Mouse (Mus musculus) adrenal gland, postnatal 4 days (tissue): ENCODE results near the gene 4930568D16Rik. TPM values are rescaled to one million over a fixed set of nuclear protein-coding genes. Genes with fewer than 3 reads are reported as not detected.

Experiments
- DNase-seq, 2 experiments: peaks; one replicate each; pipeline ENCODE4 v3.0.0; 2021 to 2022; ENCODE audit warnings: low spot score in 2 of 2, mixed read lengths in 2 of 2
- total RNA-seq, 2 experiments: library from RNA; stranded (reverse); gene quantifications; 2 replicates each; pipeline ENCODE4 v1.2.3; 2021

Gene 4930568D16Rik
- total RNA-seq, 2 experiments from 2014 or later, result not detected

DNA sequence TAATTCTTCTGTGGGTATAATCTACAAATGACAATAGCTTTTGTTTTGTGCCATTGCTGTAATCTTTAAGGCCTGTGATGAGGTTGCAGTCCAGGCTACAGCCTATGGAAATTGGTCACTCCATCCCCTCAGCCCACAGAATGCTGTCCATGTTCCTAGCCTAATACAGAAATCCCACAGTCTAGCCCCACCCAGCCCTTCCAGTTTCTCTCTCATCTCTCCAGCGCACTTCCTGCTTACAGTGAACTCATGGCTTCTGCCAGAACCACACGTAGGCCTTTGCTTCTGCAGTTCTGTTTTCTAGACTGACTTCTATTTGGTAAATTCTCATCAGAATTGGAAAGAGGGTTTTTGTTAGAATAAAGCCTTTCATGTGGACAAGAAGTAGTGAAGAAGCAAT is 21.5 kb downstream of the 4930568D16Rik start:
- DNase-seq, result no peak

DNA sequence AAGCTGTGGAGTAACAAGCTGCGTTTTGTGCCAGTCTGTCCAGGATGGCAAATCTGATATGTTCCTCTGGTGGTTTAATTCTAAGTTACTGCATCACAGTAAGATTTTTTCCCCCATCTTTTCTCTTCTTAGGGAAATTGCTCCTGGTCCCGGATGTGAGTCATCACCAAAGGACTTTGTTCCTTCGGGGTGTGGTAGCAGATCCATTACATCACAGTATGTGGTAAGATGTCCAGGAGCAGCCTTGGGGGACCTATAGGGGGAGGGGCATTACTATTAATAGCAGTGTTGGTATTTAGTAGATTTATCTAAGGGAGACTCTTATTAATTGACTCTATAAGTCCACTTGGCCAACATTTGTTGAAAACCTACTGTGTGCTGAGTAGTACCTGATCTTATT is 24.9 kb downstream of the 4930568D16Rik start:
- DNase-seq, result no peak

DNA sequence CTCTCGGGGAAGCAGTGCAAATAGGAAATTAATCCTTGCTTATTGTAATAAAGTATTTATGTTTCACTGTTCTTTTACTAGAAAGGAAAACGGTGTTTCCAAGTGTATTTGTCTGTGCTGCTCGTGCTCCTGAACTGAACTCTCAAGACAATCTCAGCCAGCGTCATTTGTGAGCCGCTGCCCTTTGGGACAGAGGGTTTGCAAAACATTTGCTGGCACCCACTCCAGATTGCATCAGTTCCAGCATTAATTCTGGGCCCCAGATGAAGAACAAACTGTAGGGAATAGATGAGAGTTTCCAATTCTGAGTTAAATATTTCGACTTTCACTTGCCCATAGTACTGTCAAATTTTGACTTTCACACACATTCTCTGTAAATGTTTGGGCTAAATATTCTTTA is 28.8 kb downstream of the 4930568D16Rik start:
- no peak for DNase-seq

DNA sequence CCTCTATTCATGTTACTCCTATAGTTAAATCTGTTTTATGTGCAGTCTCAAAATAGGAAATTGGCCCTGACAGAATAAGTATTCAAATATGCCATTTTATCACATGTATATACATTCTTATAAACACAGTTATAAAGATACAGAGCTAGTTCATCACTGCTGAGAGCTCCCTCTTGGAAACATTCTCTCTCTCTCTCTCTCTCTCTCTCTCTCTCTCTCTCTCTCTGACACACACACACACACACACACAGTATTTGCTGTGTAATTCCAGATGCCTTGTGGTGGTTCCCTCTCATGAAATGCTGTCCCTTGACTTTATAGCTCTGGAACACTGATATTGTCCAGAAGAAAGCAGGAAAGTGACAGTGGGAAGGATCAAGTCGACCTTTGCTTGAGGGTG is 29.5 kb downstream of the 4930568D16Rik start:
- no peak for DNase-seq

DNA sequence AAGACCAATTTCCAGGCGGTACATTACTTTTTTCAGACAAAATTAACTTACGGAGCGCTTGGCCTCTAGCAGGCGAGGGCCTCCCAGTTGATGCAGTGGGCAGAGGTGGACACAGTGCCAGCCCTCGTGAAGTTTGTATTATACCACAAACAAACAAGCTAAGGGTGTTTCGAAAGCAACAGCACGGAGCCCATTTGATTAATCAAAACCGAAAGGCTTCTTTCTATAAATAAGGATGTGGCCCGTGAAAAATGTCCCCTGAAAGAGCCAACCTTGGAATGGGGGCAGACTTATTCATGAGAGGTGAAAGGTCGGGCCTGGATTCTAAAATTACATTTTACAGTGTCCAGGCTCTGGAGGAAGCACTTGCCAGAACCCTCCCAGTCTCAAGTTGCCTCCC is 30.1 kb downstream of the 4930568D16Rik start:
- DNase-seq, result no peak

DNA sequence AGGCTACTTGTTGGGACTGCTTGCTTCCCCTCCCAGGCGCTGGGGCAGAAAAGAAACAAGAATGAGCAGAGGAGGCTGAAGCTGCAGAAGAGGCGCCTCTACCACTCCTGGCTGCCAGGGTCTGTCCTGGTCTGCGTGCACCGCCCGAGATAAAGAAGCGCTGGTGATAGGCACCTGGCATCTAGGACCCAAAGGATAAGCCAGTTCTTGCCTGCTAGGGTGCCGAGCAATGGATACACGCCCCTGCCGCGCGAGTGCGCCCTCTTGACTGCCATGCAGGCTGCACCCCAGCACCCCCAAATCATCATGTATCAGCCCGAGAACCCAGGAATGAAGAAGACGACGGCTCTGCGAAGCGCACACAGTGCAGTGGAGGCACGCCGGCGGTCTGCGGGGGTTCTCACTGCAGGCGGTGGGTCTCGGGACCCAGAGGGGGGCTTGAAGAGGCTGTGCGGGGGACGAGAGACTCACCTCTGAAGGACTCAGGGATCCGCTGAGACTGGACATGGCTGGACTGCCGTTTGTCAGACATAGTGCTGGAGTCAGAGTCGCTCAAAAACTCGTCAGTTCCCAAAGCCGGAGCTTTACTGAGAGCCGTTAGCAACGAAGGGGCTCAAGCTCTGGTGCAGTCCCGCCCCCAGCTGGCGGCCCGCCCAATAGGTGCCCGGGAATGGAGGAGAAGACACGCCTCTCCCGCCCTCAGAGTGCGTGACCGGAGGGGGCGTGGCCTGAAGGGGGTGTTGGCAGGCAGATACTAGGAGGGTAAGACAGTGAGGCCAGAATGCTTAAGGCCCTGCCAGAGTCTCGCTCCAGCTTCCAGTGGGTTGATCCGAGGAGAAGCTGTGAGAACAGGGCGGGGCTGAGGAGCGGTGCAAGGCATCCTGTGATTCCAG is 30.9 kb downstream of the 4930568D16Rik start, which contains the start of gene Stom:
Gene Stom (minus strand): TSS at position 589 of the 893 bp plus-strand sequence.
- peak; percentile 99 to 100 for DNase-seq

DNA sequence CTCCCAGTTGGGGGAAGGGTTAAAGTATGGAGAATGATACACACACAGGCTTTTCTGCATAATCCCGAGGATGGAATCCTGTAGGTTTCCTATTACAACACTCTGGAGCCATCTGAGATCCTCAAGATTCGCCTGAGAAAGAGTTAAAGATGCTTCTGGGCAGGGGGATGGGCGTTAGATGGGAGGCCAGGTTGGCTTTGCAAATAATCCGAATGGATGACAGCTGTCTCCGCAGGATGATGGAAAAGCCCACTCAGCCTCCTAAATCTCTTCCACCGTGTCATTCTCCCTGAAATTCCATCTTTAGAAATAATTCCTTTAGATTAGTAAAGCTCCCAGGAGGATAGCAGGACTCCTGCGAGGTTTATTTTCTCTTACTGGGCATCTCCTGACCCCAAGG is 31.9 kb downstream of the 4930568D16Rik start:
- DNase-seq, result no peak

DNA sequence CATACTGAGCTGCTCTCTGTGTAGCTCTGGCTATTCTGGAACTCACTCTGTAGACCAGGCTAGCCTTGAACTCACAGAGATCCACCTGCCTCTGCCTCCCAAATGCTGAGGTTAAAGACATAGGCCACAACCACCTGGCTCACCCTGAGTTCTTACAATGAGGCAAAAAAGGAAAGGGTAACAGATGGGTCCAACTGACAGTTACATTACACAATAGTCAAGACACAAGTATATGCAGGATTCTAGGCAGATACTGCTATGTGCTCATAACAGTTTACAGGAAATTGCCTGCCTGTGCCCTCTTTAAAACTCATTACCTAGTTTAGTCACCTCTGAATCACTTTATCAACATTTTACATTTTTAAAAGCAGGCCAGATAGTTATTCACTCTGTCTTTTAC is 33.9 kb downstream of the 4930568D16Rik start:
- DNase-seq, result no peak

DNA sequence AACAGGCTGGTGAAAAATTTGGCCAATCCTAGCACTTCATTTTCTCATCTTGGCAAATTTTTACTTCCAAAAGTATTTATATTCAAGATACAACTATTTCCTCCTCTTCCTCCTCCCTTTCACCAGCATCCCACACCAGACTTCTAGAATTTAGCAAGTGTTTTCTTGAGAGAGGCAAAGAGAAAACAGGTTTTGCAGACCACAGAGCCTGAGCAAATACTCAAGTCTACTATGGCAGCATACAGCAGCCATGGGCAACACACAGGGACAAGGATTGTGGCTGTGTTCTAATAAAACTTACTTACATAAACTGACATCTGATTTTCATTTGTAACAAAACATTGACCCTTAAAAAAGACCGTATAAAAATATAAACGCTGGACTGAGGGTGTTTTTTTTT is 36.3 kb downstream of the 4930568D16Rik start:
- no peak for DNase-seq

DNA sequence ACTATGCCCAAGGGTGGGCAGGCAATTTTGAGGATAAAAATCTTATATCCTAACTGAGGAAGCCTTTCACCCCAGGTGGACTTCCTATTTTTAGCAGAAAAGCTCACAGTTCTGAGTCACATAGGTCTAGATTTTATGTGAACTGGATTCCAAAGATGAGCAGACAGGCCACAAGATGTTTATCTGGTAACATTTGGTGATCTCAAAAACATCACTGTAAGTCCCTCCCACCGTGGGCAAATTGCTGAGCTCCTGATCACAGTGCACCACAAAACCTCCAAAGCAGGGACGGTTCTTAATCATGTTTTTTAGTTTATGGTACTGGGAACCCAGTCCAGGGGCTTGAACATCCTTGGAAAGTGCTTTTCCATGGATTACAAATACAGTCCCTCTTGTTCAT is 38.5 kb downstream of the 4930568D16Rik start:
- no peak for DNase-seq

DNA sequence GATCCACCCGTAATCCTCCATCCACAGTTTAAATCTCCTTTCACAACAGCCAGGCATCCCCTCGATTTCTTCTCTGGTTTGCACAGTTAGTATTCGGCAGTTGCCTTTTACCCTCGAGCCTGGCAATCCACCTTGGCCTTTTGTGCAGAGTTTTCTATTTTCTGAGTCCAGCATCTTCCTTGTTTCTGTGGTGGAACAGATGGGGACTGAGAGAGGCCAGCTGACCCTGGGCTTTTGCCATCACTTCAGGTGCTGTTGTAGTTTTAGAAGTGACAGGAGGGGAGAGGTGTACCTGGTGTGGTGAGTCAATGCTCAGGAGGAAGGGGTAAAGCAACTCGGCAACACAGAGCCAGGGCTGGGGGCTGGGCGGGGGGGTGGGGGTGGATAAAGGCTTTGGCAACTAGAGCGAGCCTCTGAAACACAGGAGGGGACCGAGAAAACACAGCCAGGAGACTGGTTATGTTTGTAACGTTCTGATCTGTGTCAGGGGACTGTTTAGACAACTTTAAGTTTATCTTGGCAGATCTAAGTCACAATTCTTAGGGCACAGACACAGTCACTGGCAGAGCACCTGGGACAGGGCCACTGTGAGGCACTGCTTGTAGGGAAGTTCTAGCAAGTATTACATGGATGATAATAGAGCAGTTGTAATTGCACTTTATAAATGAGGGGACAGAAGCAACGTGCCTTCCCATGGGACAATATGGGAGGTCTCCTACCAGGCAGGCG is 39.3 kb downstream of the 4930568D16Rik start:
- no peak for DNase-seq

DNA sequence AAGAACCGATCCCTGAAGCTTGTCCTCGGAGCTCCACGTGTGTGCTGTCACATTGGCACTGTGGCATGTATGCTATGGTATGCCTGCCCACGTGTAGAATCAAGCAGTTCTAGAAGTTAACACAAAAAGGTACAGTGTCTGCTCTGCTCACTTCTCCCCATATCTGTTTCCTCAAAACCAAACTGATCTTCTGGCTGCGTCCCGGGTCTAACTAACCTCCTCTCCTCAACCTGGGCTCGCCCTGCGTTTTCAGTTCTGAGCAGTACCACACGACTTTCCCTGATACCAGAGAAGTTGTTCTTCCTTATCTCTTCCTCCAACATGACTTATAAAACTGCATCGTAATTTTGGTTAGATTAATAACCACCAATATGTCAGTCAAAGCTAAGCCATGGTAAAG is 39.9 kb downstream of the 4930568D16Rik start:
- no peak for DNase-seq

DNA sequence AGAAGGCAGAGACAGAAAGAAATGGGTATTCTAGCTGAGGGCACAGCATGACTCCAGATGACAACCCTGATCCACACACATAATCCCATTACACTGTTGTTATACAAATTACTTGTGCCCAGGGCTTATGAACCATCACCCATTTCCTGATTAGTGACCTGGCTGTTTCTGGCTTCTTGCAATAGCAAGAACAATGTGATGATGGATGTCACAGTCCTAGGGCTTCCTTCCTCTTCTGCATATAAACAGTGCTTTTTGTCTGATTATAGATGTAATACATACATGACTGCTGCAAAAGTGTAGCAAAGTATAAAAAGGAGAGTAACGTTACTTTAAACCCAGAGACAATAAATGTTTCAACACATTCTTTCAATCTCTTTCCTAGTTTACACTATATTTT is 40.6 kb downstream of the 4930568D16Rik start:
- DNase-seq, result no peak

DNA sequence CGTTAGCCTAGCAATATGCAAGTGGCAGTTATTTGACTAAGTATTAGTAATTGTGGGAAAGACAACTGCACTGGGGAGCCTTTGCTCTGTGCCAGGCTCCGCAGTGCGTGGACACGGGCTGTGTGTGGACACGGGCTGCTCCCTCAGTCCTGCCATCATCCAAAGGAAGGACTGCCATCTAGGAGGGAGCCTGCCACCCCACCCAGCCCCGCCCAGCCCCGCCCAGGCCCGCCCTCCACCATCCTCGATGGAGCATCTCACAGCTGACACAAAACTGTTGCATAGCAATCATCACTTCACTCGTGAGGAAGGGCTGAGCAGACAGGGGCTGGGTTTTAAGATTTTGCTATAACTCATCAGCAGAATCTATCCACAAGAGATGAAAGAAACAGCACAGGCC is 41.6 kb downstream of the 4930568D16Rik start:
- DNase-seq, result no peak

DNA sequence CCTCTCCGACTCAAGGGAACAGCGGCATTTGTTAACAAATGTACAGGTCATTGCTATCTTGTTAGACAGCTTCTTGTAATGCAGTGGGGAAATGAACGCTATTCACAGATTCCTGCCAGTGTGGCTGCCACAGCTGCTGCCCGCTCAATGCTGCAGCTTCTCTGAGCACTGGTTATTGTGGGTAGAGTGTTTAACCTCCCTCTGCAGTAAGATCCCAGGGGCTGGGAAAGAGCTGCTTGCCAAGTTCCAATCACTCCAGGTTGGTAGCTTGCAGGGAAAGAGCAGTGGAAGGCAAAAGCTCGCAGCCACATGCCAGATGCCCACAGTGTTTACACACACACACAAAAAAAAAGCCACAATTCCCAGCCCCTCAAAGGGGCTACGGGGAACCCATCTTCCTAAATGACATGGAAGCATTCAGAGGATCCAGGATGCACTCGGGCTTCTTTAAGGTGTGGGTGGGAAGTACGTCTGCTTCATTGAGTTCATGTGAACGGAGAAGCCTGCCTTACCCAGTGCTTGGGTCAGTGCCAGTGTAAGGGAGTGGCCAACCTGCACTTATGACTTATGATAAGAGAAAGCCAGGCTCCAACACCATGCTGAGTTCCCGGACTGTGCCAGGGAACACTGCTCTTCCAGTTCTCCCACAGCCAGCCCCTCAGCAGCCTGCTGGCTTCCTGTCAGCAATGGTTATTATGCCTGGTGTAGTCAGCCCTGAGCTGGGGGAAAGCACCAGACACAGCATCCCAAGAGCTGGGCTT is 44.9 kb downstream of the 4930568D16Rik start:
- no peak for DNase-seq

DNA sequence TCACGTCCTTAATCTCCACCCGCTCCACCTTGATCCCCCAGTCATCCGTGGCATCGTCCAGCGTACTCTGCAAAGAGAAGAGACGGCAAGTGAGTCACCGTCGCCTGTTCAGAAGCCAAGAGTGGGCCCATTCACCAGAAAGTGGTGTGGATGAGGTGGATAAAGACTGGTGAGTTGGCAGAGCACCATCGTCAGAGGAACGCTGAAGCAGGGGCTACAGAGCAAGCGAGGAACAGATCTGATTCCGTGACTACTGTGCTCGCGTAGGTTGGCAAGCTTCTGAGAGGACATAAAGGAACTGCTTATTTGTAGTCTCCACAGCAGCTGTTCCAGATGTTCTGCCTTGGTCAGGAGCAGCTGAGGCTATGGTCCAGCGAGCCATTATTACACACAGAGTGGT is 47.1 kb downstream of the 4930568D16Rik start:
- DNase-seq, result no peak

DNA sequence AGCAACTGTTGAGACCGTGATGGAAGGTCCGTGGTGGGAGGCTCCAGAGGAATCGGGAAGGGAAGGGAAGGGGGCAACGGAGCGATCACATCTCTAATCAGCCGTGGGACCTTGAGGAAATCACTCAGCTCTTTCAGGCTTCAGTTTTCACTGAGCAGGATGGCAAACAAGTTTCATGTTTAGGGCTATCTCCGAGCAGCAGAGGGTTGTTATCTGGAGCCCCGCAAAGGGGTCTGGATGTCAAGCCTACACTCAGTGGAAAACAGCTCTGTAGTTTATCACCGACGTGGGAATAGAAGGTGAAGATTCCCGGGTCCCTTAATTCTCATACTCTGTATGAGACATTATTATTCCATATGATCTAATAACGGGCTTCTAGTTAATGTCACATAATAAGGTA is 49.1 kb downstream of the 4930568D16Rik start:
- DNase-seq, result no peak

DNA sequence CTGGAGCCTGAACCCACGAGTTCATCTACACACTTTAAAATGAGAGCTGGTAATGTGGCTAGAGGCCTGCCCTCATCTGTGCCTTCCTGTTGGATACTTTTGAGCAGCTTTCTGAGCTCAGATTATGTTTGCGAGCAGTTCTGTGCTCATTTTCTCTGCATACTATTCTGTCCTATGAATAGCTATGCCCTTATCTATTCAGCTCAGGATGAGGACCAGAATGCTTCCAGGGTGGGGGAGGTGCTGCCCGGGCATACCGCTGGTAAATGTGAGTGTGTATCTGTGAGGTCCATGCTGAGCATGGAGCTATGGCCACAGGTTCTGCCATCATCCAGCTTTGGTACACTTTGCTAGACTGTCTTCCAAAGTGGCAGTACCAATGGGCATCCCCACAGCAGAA is 49.9 kb downstream of the 4930568D16Rik start:
- no peak for DNase-seq

DNA sequence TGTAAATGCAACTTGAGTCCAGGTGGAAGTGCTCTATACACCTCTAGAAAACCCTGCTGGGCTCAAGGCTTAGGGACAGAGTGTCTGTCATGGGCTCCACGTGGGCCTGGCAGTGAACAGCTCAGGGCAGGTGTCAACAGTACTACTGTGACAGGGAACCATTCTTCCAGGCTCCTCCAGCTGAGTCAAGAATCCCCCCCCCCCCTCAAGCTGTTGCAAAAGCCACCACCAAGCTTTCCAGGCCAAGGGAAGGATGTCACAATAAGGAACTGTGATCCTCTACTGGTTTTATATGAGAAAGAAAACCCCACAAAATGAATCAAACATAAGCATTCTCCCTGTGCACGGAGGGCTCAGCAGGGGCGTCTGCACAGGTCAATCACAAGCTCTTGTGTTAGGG is 53.2 kb downstream of the 4930568D16Rik start:
- no peak for DNase-seq

DNA sequence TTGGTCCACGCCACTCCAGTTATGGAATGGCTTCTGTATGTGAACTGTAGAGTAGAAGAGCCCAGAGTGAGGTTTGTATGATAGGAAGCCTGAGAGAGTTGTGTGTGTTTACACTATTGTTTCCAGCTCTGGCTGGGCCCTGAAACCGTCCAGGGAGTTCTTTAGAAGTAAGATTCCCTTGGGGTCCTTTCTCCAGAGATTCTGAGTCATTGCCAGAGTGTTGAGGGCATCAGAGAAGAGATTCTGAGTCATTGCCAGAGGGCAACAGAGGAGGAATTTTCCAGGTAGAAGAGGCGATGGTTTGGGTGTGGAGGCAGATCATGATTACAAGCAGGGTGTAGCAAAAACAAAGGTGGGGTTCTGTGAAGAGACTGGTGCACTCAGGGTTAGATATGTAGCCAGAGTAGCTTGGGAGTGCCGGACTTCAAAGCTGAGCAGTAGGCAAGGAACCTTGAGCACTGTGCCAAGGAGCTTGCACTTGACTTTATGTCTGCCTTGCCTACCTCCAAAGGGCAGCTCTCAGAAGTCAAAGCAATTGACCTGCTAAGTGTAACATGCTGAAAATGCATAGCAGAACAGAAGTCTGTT is 57.5 kb downstream of the 4930568D16Rik start:
- no peak for DNase-seq

DNA sequence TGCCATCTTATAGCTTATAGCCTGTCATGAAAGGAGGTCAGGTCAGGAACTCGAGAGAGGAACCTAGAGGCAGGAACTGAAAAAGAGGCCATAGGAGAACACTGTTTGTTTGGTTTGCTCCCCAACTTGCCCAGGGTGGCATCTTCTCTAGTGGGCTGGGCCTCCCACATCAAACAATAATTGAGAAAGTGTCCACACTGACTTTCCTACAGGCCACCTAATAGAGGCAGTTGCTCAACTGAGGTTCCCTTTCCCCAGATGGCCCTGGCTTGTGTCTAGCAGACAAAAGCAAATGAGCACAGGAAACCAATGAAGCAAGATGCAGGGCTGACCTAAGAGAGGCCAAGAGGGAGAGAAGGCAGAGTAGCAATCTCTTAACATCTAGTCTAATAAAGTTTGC is 59.4 kb downstream of the 4930568D16Rik start:
- DNase-seq, result no peak
